Mouse (Mus musculus): ENCODE data around the gene Spock2.

DNA sequence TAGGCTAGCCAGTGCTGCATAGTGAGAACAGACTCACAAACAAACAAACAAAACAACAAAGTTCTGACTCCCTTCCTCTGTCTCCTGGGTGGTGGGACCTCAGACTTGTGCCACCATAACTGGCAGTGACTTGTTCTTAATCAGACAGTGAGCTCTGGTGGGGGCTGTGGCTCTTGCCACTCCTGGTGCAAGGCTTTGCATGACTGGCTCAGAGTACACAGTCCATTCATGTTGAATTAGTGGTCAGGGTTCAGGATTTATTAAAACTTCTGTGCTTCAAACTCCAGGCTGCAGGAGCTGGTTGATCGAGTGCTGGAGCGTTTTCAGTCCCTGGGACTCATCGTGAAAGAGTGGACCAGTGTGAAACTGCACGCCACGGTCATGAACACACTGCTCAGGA lies 43.8 kb upstream of the Spock2 start:
- TF ChIP-seq GATA1 (IDR thresholded peaks at IDR 0.05; ENCODE audit: borderline replicate concordance, low read length) (no peak), FLI1 (IDR thresholded peaks at IDR 0.05; ENCODE audit: low read length) (no peak)

All from megakaryocyte, embryonic 14.5 days (primary cell).